Mouse (Mus musculus) forebrain, embryonic 12.5 days (tissue): ENCODE results near the gene Hist1h2be. TPM values are rescaled to one million over a fixed set of nuclear protein-coding genes. Genes with fewer than 3 reads are reported as not detected.
"Not testable (repeated sequence)": the region's sequence is repeated elsewhere in the genome, so short reads cannot be mapped to it uniquely, and the experiment has no call there.

ENCODE experiments used
- ATAC-seq: fragments of 200-750 bp; cut with Nextera tagmentation; 2 replicates; pipeline ENCODE4 v1.8.0; 2017; ENCODE audit warnings: moderate TSS enrichment; ENCODE audit not compliant: low FRiP score
- H3K27ac ChIP-seq: fragments of 300-500 bp; sonication (generic); 2 replicates; pipeline ENCODE4 v1.5.1; 2016; ENCODE audit warnings: mild to moderate bottlenecking
- H3K27me3 ChIP-seq: fragments of 300-500 bp; sonication (generic); 2 replicates; pipeline ENCODE4 v1.6.1; 2016; ENCODE audit warnings: mild to moderate bottlenecking
- H3K36me3 ChIP-seq: fragments of 300-500 bp; sonication (generic); replicated peaks from 2 replicates; pipeline ENCODE4 v1.6.1; 2016; ENCODE audit warnings: mild to moderate bottlenecking
- H3K4me1 ChIP-seq: fragments of 300-500 bp; sonication (generic); 2 replicates; pipeline ENCODE4 v1.6.1; 2016
- H3K4me2 ChIP-seq: fragments of 300-500 bp; sonication (generic); 2 replicates; pipeline ENCODE4 v1.6.1; 2016; ENCODE audit warnings: mild to moderate bottlenecking, moderate library complexity
- H3K4me3 ChIP-seq: fragments of 300-500 bp; sonication (generic); replicated peaks from 2 replicates; pipeline ENCODE4 v1.5.1; 2016; ENCODE audit warnings: mild to moderate bottlenecking
- H3K9ac ChIP-seq: fragments of 300-500 bp; sonication (generic); 2 replicates; pipeline ENCODE4 v1.6.1; 2016; ENCODE audit warnings: mild to moderate bottlenecking
- H3K9me3 ChIP-seq: fragments of 300-500 bp; sonication (generic); 2 replicates; pipeline ENCODE4 v1.6.1; 2016
- WGBS: fragments of 180-500 bp; shearing (Covaris S2); methylation state at CpG from one replicate; pipeline ENCODE4 v1.1.7; 2016; 5-methylcytosine and 5-hydroxymethylcytosine counted together
- polyA plus RNA-seq: library from polyadenylated mRNA; unstranded; fragments of >200 nt; fragmentation: Nextera tagmentation; extraction: Ambion mirVana; gene quantifications from 2 replicates; pipeline ENCODE4 v1.2.1, GENCODE M21; 2016

Gene Hist1h2be
- polyA plus RNA-seq, 1 experiment from 2014 or later, result 3.7 TPM

- Histone ChIP-seq H3K4me3 (peak overlapping the region; percentile 45), H3K4me1 (peaks cover 30% of the 10 kb centered on the region), H3K9me3 (no peaks in the 10 kb centered on the region), H3K27ac (peak overlapping the region; percentile 94), H3K36me3 (no peaks in the 10 kb centered on the region), H3K9ac (peak overlapping the region; percentile 55), H3K27me3 (no peaks in the 10 kb centered on the region), H3K4me2 (peak overlapping the region; percentile 55)
- 0 out of 2 replicates have a peak, but pooled peaks have one; percentile 30 for ATAC-seq
- WGBS, result 1% methylated on average over 22 of the region's 22 CpGs
These were observed 34.6 kb downstream of the Hist1h2be start for GRCm38 (mm10) chr13:23586099-23586939.

GRCm38 (mm10) chr13:23585442-23586098 lies 35.4 kb downstream of the Hist1h2be start:
- ATAC-seq, result peak; percentile 90
- peak overlapping the region; percentile 99 for H3K27ac ChIP-seq
- not testable (repeated sequence) for H3K27me3 ChIP-seq, H3K36me3 ChIP-seq, H3K9me3 ChIP-seq
- peak overlapping the region; percentile 45 for H3K4me3 ChIP-seq
- under 1% methylated on average over 24 of the region's 36 CpGs for WGBS
- H3K9ac ChIP-seq, result peak overlapping the region; percentile 75
- peaks cover 32% of the 10 kb centered on the region for H3K4me1 ChIP-seq
- H3K4me2 ChIP-seq, result peak overlapping the region; percentile 70

GRCm38 (mm10) chr13:23585029-23585441 lies 35.9 kb downstream of the Hist1h2be start:
- peaks cover 32% of the 10 kb centered on the region for H3K4me1 ChIP-seq
- 0 out of 2 replicates have a peak, but pooled peaks have one; percentile 9 for ATAC-seq

GRCm38 (mm10) chr13:23584331-23584730 lies 36.6 kb downstream of the Hist1h2be start:
- peak overlapping the region; percentile 75; the same call in 1 of the 2 replicates for H3K9ac ChIP-seq
- H3K4me2 ChIP-seq, result peak overlapping the region; percentile 70
- peak overlapping the region; percentile 99 for H3K27ac ChIP-seq
- ATAC-seq, result no peak
- peaks cover 32% of the 10 kb centered on the region for H3K4me1 ChIP-seq
- H3K4me3 ChIP-seq, result peak overlapping the region; percentile 45
- no peaks in the 10 kb centered on the region for H3K36me3 ChIP-seq
- no peaks in the 10 kb centered on the region for H3K27me3 ChIP-seq
- H3K9me3 ChIP-seq, result no peaks in the 10 kb centered on the region

More at GRCm38 (mm10) chr13:23585029-23585441, 35.9 kb downstream of the Hist1h2be start:
- Histone ChIP-seq H3K9me3 (no peaks in the 10 kb centered on the region), H3K4me3 (peak overlapping the region; percentile 45), H3K4me2 (peak overlapping the region; percentile 70), H3K27ac (peak overlapping the region; percentile 99), H3K27me3 (no peaks in the 10 kb centered on the region), H3K36me3 (no peaks in the 10 kb centered on the region), H3K9ac (peak overlapping the region; percentile 75)
- WGBS, result under 1% methylated on average over 21 of the region's 21 CpGs

GRCm38 (mm10) chr13:23583387-23584068 lies 37.4 kb downstream of the Hist1h2be start:
- peak overlapping the region; percentile 85 for H3K4me2 ChIP-seq

GRCm38 (mm10) chr13:23582219-23583056 lies 38.5 kb downstream of the Hist1h2be start:
- WGBS, result 4% methylated on average over 6 of the region's 6 CpGs
- H3K9me3 ChIP-seq, result no peaks in the 10 kb centered on the region
- H3K4me3 ChIP-seq, result peak overlapping the region; percentile 53
- H3K36me3 ChIP-seq, result no peaks in the 10 kb centered on the region
- peak overlapping the region; percentile 99 for H3K27ac ChIP-seq
- H3K27me3 ChIP-seq, result no peaks in the 10 kb centered on the region
- H3K4me1 ChIP-seq, result peaks cover 32% of the 10 kb centered on the region
- peak overlapping the region; percentile 85 for H3K4me2 ChIP-seq
- no peak for ATAC-seq
- peak overlapping the region; percentile 78 for H3K9ac ChIP-seq

More at GRCm38 (mm10) chr13:23583387-23584068, 37.4 kb downstream of the Hist1h2be start:
- H3K9ac ChIP-seq, result 0 out of 2 replicates have a peak overlapping the region, but pooled peaks have one; percentile 36
- H3K27ac ChIP-seq, result peak overlapping the region; percentile 99
- H3K27me3 ChIP-seq, result no peaks in the 10 kb centered on the region
- no peak overlapping the region for H3K4me3 ChIP-seq
- no peak for ATAC-seq
- H3K9me3 ChIP-seq, result no peaks in the 10 kb centered on the region
- no peaks in the 10 kb centered on the region for H3K36me3 ChIP-seq
- H3K4me1 ChIP-seq, result peaks cover 32% of the 10 kb centered on the region

GRCm38 (mm10) chr13:23581408-23582218 lies 39.3 kb downstream of the Hist1h2be start, which contains the start of gene Hist1h4d:
TSS of gene Hist1h4d (plus strand) at chr13:23581598.
- under 1% methylated on average over 43 of the region's 43 CpGs for WGBS
- Histone ChIP-seq H3K9me3 (no peaks in the 10 kb centered on the region), H3K27me3 (no peaks in the 10 kb centered on the region), H3K4me3 (peak within 1 kb of the TSS; percentile 53), H3K27ac (peak within 1 kb of the TSS; percentile 99), H3K36me3 (no peaks in the 10 kb centered on the region), H3K9ac (peak within 1 kb of the TSS; percentile 78), H3K4me1 (peaks cover 37% of the 10 kb centered on the region), H3K4me2 (peak within 1 kb of the TSS; percentile 85)
- ATAC-seq, result peak; percentile 90

GRCm38 (mm10) chr13:23577835-23578234 lies 43.1 kb downstream of the Hist1h2be start:
- no peaks in the 10 kb centered on the region for H3K36me3 ChIP-seq
- no peak overlapping the region for H3K4me2 ChIP-seq
- no peaks in the 10 kb centered on the region for H3K27me3 ChIP-seq
- WGBS, result 93% methylated on average over 1 of the region's 1 CpGs
- no peak for ATAC-seq
- peaks cover 32% of the 10 kb centered on the region for H3K4me1 ChIP-seq
- no peaks in the 10 kb centered on the region for H3K9me3 ChIP-seq
- no peak overlapping the region for H3K9ac ChIP-seq
- no peak overlapping the region for H3K4me3 ChIP-seq
- H3K27ac ChIP-seq, result 0 out of 2 replicates have a peak overlapping the region, but pooled peaks have one; percentile 46

- Histone ChIP-seq H3K9ac (peak overlapping the region; percentile 74), H3K36me3 (no peaks in the 10 kb centered on the region), H3K27me3 (no peaks in the 10 kb centered on the region), H3K4me2 (peak overlapping the region; percentile 67), H3K4me1 (peaks cover 32% of the 10 kb centered on the region), H3K27ac (peak overlapping the region; percentile 94), H3K9me3 (no peaks in the 10 kb centered on the region), H3K4me3 (peak overlapping the region; percentile 47)
- 48% methylated on average over 6 of the region's 6 CpGs for WGBS
- no peak for ATAC-seq
These were observed 43.9 kb downstream of the Hist1h2be start for GRCm38 (mm10) chr13:23576906-23577639.

GRCm38 (mm10) chr13:23576351-23576881 lies 44.5 kb downstream of the Hist1h2be start:
- Histone ChIP-seq H3K36me3 (no peaks in the 10 kb centered on the region), H3K4me2 (peak overlapping the region; percentile 67), H3K4me1 (peaks cover 28% of the 10 kb centered on the region), H3K9ac (peak overlapping the region; percentile 74), H3K4me3 (peak overlapping the region; percentile 47), H3K27ac (peak overlapping the region; percentile 94), H3K27me3 (no peaks in the 10 kb centered on the region), H3K9me3 (no peaks in the 10 kb centered on the region)
- 1% methylated on average over 7 of the region's 7 CpGs for WGBS
- ATAC-seq, result no peak
